Mouse (Mus musculus) forebrain, postnatal 0 days (tissue): ENCODE results near the gene Tnnt3. TPM values are rescaled to one million over a fixed set of nuclear protein-coding genes. Genes with fewer than 3 reads are reported as not detected.

Experiments used
- ATAC-seq: fragments of 200-750 bp; cut with Nextera tagmentation; 2 replicates; pipeline ENCODE4 v1.8.0; 2017; ENCODE audit warnings: mild to moderate bottlenecking, moderate library complexity
- DNase-seq: peaks from one replicate; pipeline ENCODE4 v3.0.0-alpha.2; 2015
- H3K27ac ChIP-seq: fragments of 300-500 bp; sonication (generic); 2 replicates; pipeline ENCODE4 v1.5.1; 2014; ENCODE audit warnings: low read depth, mild to moderate bottlenecking, antibody characterized with exemption, low read length, moderate library complexity, mixed read lengths
- H3K27me3 ChIP-seq: fragments of 300-500 bp; sonication (generic); 2 replicates; pipeline ENCODE4 v1.6.1; 2014; ENCODE audit warnings: mild to moderate bottlenecking, low read length, mixed read lengths; ENCODE audit not compliant: insufficient read depth
- H3K36me3 ChIP-seq: fragments of 300-500 bp; sonication (generic); 2 replicates; pipeline ENCODE4 v1.6.1; 2014; ENCODE audit warnings: mild to moderate bottlenecking, moderate library complexity; ENCODE audit not compliant: insufficient read depth
- H3K4me1 ChIP-seq: fragments of 300-500 bp; sonication (generic); 2 replicates; pipeline ENCODE4 v1.6.1; 2014; ENCODE audit warnings: antibody characterized with exemption; ENCODE audit not compliant: insufficient read depth
- H3K4me2 ChIP-seq: fragments of 300-500 bp; sonication (generic); 2 replicates; pipeline ENCODE4 v1.6.1; 2014; ENCODE audit warnings: low read depth, mild to moderate bottlenecking, moderate library complexity
- H3K4me3 ChIP-seq: fragments of 300-500 bp; sonication (generic); 2 replicates; pipeline ENCODE4 v1.5.1; 2014; ENCODE audit warnings: low read depth, low read length, mixed read lengths
- H3K9ac ChIP-seq: fragments of 300-500 bp; sonication (generic); 2 replicates; pipeline ENCODE4 v1.6.1; 2014; ENCODE audit warnings: mild to moderate bottlenecking
- H3K9me3 ChIP-seq: fragments of 300-500 bp; sonication (generic); 2 replicates; pipeline ENCODE4 v1.6.1; 2016; ENCODE audit warnings: low read length
- CTCF ChIP-seq: sonication (generic); IDR thresholded peaks from 2 replicates; pipeline ENCODE4 v1.5.1; 2016; ENCODE audit warnings: antibody characterized with exemption, control low read depth, low read depth
- WGBS: fragments of 180-500 bp; shearing (Covaris S2); extraction: QIAGEN DNeasy Blood & Tissue Kit; methylation state at CpG from one replicate; pipeline ENCODE4 v1.1.7; 2014; 5-methylcytosine and 5-hydroxymethylcytosine counted together
- polyA plus RNA-seq: library from polyadenylated mRNA; unstranded; fragments of >200 nt; fragmentation: Nextera tagmentation; extraction: Ambion mirVana; gene quantifications from 2 replicates; pipeline ENCODE4 v1.2.1, GENCODE M21; 2015
- total RNA-seq: library from RNA; depleted of rRNA; stranded (reverse); fragments of >200 nt; gene quantifications from 2 replicates; pipeline ENCODE4 v1.2.3, GENCODE M21; 2014

Gene Tnnt3
- total and polyA plus RNA-seq, 2 experiments from 2014 or later, result 1.4 to 1.6 TPM

DNA sequence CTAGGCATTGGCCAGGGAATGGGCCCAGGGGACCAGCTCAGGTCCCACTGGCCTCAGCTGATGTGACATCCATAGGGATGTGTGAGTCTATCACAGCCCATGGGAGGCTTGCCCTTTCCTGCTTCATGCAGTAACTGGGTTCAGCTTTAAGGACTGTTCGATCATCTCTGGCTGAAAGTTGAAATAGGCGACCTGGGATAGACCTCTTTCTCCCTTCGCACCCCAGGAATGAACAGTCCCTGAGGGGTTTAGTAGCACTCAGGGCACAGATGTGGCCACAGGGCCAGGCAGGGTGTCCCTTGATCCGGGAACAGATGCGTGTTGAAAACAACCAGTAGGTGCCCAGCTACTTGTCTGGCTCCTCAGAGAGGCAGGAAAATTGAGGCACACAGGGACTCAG lies 22.4 kb upstream of the Tnnt3 start:
- Histone ChIP-seq H3K27me3 (no peaks in the 10 kb centered on the region), H3K36me3 (no peaks in the 10 kb centered on the region), H3K4me3 (no peak overlapping the region), H3K4me2 (no peak overlapping the region), H3K9me3 (no peaks in the 10 kb centered on the region), H3K4me1 (peaks cover 1% of the 10 kb centered on the region; the same call in 1 of the 2 replicates), H3K27ac (no peak overlapping the region), H3K9ac (no peak overlapping the region)
- no peak for TF ChIP-seq CTCF
- WGBS, result 89% methylated on average over 5 of the region's 5 CpGs
- no peak for DNase-seq
- no peak for ATAC-seq

DNA sequence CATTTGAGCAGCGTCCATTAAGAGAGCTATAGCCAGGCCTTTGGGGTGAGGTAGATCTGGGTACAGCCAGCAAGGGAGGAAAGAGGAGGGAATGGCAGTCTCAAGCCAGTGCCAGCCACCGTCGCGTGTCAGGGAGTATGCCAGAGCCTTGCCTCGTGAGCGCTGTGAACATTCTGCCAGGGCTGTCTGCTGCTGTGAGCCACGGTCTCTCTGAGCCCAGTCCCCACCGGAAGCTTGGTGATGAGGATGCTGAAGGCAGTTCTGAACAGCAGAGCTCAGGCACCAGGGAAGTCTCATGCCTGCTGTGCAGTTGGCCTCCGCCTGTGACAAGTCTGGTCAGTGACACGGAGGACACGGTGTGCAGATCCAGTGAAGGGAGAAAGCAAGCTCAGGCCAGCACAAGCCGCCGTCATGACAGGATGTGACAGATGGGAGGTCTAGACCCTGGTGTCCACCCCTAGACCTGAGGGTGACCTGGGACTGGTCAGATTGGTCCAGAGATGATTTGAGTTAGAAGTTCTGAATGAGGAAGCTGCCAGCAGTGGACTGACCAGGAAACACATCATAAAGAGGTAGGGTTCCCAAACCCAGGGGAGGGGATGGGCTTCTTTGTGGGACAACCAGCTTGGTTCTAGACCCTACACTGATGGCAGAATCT lies 21.7 kb upstream of the Tnnt3 start:
- TF ChIP-seq CTCF, result no peak
- 82% methylated on average over 13 of the region's 13 CpGs for WGBS
- no peaks in the 10 kb centered on the region for H3K27me3 ChIP-seq
- H3K4me2 ChIP-seq, result no peak overlapping the region
- H3K4me1 ChIP-seq, result peaks cover 8% of the 10 kb centered on the region; the same call in 1 of the 2 replicates
- no peak overlapping the region for H3K9ac ChIP-seq
- no peak overlapping the region for H3K27ac ChIP-seq
- H3K36me3 ChIP-seq, result no peaks in the 10 kb centered on the region
- ATAC-seq (peak; percentile 42), DNase-seq (peak; percentile 36)
- no peak overlapping the region for H3K4me3 ChIP-seq
- no peaks in the 10 kb centered on the region for H3K9me3 ChIP-seq

DNA sequence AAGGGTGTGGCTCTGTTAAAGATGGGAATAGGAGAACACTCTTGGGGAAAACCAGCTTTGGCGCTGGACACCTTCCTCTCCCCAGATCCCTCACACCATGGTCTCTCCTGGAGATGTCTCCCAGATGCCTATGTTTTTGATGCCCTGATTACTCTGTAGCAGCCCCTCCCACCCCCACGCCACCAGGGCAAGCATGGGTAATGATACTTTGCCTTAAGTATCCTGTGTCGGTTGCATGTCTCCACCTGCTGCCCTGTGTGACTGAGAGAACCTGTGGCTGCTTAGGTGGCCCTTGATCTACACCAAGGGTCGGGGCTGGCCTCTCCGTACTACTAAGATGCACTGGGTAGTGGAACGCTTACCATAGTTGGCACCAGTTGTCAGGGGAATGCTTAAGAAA lies 20.6 kb upstream of the Tnnt3 start:
- Histone ChIP-seq H3K36me3 (no peaks in the 10 kb centered on the region), H3K9ac (no peak overlapping the region), H3K27me3 (no peaks in the 10 kb centered on the region), H3K9me3 (no peaks in the 10 kb centered on the region), H3K27ac (no peak overlapping the region), H3K4me2 (no peak overlapping the region), H3K4me1 (peaks cover 13% of the 10 kb centered on the region; the same call in 1 of the 2 replicates), H3K4me3 (no peak overlapping the region)
- no peak for TF ChIP-seq CTCF
- DNase-seq (no peak), ATAC-seq (no peak)
- whole genome bisulfite sequencing, result 95% methylated on average over 6 of the region's 6 CpGs

DNA sequence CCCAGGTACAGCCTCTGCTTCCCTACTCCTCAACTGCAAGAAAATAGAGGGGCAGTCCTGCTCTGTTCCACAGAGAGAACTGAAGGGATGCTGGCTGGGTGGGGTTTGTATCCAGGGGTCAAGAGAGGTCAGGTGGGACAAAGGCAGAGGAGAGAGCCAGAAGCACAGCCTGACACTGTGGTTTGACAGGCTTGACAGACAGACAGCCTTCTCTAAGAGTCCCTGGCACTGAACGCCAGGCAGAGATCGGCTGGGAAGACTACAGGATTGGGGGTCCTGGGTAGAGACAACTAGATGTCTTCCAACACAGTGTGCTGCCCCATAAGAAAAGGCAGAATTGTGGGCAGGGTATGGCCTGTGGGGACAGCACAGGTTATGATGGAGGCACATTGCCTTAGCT lies 20.1 kb upstream of the Tnnt3 start:
- no peak for TF ChIP-seq CTCF
- ATAC-seq, result no peak

DNA sequence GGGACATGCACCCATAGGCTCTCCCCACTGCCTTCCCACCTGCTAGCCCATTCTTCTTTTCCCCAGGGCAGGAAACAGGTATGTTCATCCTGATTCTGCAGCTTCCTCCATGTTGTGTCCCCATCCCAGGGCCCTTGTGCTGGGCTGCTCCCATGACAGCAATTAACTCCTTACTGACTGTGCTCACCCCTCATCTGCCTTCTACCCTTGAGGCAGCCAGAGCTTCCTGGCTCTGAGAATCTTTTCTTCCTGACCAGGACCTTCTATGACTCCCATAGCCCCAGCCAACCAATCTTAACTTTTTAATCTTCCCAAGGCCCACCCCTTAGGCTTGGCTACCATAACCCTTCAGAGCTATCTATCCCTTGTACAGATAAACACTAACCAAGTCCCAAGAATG lies 19.3 kb upstream of the Tnnt3 start:
- no peak overlapping the region for H3K4me3 ChIP-seq
- H3K9ac ChIP-seq, result no peak overlapping the region
- ATAC-seq, result no peak

More for the DNA sequence above, 20.1 kb upstream of the Tnnt3 start:
- DNase-seq, result no peak
- no peaks in the 10 kb centered on the region for H3K36me3 ChIP-seq
- H3K4me2 ChIP-seq, result no peak overlapping the region
- no peak overlapping the region for H3K9ac ChIP-seq
- H3K4me3 ChIP-seq, result no peak overlapping the region
- no peak overlapping the region for H3K27ac ChIP-seq
- H3K4me1 ChIP-seq, result peaks cover 13% of the 10 kb centered on the region; the same call in 1 of the 2 replicates
- 67% methylated on average over 2 of the region's 2 CpGs for WGBS
- no peaks in the 10 kb centered on the region for H3K9me3 ChIP-seq
- H3K27me3 ChIP-seq, result no peaks in the 10 kb centered on the region

DNA sequence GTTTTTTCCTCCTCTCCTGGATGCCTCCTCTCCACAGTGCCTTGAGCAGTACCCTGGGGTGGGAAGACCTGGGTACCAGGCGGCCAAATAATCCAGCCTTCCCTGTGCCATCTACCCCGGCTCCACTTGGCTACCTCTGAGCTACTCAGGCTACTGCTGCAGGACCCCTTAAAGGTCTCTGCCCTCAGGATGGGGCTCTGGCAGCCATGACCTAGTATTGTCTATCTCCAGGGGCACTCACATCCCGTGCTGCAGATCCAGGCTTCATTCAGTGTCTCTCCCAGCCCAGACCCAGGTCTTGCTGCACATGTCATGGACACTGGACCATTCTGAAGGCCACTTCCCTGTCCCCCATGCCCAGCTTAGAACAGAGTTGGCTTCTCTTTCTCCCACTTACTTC lies 18.8 kb upstream of the Tnnt3 start:
- TF ChIP-seq CTCF, result no peak
- Histone ChIP-seq H3K4me1 (peaks cover 13% of the 10 kb centered on the region; the same call in 1 of the 2 replicates), H3K9ac (no peak overlapping the region), H3K9me3 (no peaks in the 10 kb centered on the region), H3K4me3 (no peak overlapping the region), H3K27ac (no peak overlapping the region), H3K36me3 (no peaks in the 10 kb centered on the region), H3K27me3 (no peaks in the 10 kb centered on the region), H3K4me2 (no peak overlapping the region)
- DNase-seq (no peak), ATAC-seq (no peak)
- 88% methylated on average over 3 of the region's 3 CpGs for WGBS

More for the DNA sequence above, 19.3 kb upstream of the Tnnt3 start:
- TF ChIP-seq CTCF, result no peak
- DNase-seq, result no peak
- H3K27me3 ChIP-seq, result no peaks in the 10 kb centered on the region
- H3K36me3 ChIP-seq, result no peaks in the 10 kb centered on the region
- H3K9me3 ChIP-seq, result no peaks in the 10 kb centered on the region
- H3K4me1 ChIP-seq, result peaks cover 13% of the 10 kb centered on the region; the same call in 1 of the 2 replicates
- H3K27ac ChIP-seq, result no peak overlapping the region
- H3K4me2 ChIP-seq, result no peak overlapping the region

DNA sequence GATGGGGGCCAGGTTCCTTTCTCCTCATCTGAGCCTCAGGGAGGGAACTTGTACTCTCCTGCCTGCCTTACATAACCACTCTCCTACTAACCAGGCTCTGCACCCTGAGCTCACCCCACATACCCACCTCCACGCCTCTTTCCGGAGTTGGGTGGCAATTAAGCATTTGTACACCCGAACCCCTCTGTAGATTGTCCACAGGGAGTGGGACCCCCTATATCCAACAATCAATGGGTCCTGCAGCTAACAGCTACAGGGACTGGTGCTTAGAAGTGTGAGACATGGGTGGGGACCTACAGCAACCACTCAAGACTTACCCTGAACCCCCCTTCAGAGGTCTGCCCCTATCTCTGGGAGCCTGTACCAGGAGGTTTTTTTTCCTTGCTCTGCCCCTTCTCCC lies 18.0 kb upstream of the Tnnt3 start:
- H3K4me2 ChIP-seq, result no peak overlapping the region
- H3K9ac ChIP-seq, result no peak overlapping the region
- WGBS, result 91% methylated on average over 3 of the region's 3 CpGs
- no peak for DNase-seq
- no peak overlapping the region for H3K4me3 ChIP-seq
- no peaks in the 10 kb centered on the region for H3K27me3 ChIP-seq
- no peaks in the 10 kb centered on the region for H3K9me3 ChIP-seq
- no peak for TF ChIP-seq CTCF
- no peak overlapping the region for H3K27ac ChIP-seq
- H3K36me3 ChIP-seq, result no peaks in the 10 kb centered on the region
- H3K4me1 ChIP-seq, result peaks cover 13% of the 10 kb centered on the region; the same call in 1 of the 2 replicates
- no peak for ATAC-seq
